Mouse (Mus musculus) hindbrain, embryonic 11.5 days (tissue): ENCODE data around the gene Sucla2. TPM values are rescaled to one million over a fixed set of nuclear protein-coding genes. Genes with fewer than 3 reads are reported as not detected.

Source experiments
- ATAC-seq: fragments of 200-750 bp; cut with Nextera tagmentation; 2 replicates; pipeline ENCODE4 v1.8.0; 2017; ENCODE audit warnings: mild to moderate bottlenecking, moderate TSS enrichment, moderate library complexity; ENCODE audit not compliant: low FRiP score
- DNase-seq: peaks from one replicate; pipeline ENCODE4 v3.0.0-alpha.2; 2015; ENCODE audit warnings: low spot score
- H3K27ac ChIP-seq: fragments of 300-500 bp; sonication (generic); 2 replicates; pipeline ENCODE4 v1.5.1; 2014; ENCODE audit warnings: mild to moderate bottlenecking, low read depth, low read length
- H3K27me3 ChIP-seq: fragments of 300-500 bp; sonication (generic); 2 replicates; pipeline ENCODE4 v1.6.1; 2014; ENCODE audit warnings: mild to moderate bottlenecking, low read length, moderate library complexity, mixed read lengths; ENCODE audit not compliant: control insufficient read depth, insufficient read depth
- H3K36me3 ChIP-seq: fragments of 300-500 bp; sonication (generic); 2 replicates; pipeline ENCODE4 v1.6.1; 2014; ENCODE audit warnings: mild to moderate bottlenecking, low read length, moderate library complexity, mixed read lengths; ENCODE audit not compliant: control insufficient read depth, insufficient read depth
- H3K4me1 ChIP-seq: fragments of 300-500 bp; sonication (generic); replicated peaks from 2 replicates; pipeline ENCODE4 v1.6.1; 2014; ENCODE audit warnings: low read length, mixed read lengths; ENCODE audit not compliant: control insufficient read depth, insufficient read depth
- H3K4me2 ChIP-seq: fragments of 300-500 bp; sonication (generic); replicated peaks from 2 replicates; pipeline ENCODE4 v1.6.1; 2014; ENCODE audit warnings: mild to moderate bottlenecking, low read depth, low read length
- H3K4me3 ChIP-seq: fragments of 300-500 bp; sonication (generic); 2 replicates; pipeline ENCODE4 v1.5.1; 2014; ENCODE audit warnings: low read depth, low read length
- H3K9ac ChIP-seq: fragments of 300-500 bp; sonication (generic); 2 replicates; pipeline ENCODE4 v1.6.1; 2014; ENCODE audit warnings: low read depth, low read length
- H3K9me3 ChIP-seq: fragments of 300-500 bp; sonication (generic); 2 replicates; pipeline ENCODE4 v1.6.1; 2016; ENCODE audit warnings: low read length; ENCODE audit not compliant: control insufficient read depth
- WGBS: fragments of 180-500 bp; shearing (Covaris S2); extraction: QIAGEN DNeasy Blood & Tissue Kit; methylation state at CpG from one replicate; pipeline ENCODE4 v1.1.7; 2014; 5-methylcytosine and 5-hydroxymethylcytosine counted together
- polyA plus RNA-seq: library from polyadenylated mRNA; unstranded; fragments of >200 nt; fragmentation: Nextera tagmentation; extraction: Ambion mirVana; gene quantifications from 2 replicates; pipeline ENCODE4 v1.2.1, GENCODE M21; 2014

Sucla2 gene
- polyA plus RNA-seq: 120 and 125 TPM in 2 replicates

DNA sequence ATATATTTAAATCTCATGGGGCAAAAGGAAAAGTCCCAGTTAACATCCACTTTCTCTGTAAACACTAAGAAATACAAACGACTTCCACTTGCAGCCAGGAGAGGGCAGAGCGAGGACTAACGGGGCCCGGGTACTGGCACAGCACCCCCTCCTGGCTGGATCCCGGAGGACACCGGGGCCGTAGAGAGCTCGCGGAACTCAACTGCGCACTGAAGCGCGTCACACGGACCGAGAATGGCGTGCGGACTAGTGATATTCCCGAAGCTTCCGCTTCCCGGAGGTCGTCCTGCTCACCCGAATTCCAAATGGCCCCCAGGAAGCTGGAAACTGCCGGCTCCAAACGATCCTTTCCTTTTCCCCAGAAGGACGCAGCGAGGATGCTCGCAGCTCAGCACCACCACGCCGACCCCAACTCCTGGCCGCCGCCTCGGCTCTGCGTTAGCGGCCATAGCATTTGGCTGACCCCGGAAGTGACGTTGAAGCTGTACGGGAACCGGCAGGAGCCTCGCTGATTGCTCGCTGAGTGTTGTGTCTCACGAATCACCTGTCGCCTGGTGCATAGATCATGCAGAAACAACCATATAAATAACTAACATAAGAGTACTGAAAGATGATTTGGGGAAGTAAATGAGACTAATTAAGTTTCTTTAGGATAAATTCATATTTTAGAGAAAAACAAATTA, at the start of gene Sucla2:
Sucla2 (plus strand) TSS at position 554 of the 683 bp plus-strand sequence.
- peak; percentile 100 for ATAC-seq
- Histone ChIP-seq H3K27me3 (no peaks in the 10 kb centered on the region), H3K9ac (peak within 1 kb of the TSS; percentile 58), H3K4me2 (0 out of 2 replicates have a peak within 1 kb of the TSS, but pooled peaks have one; percentile 14), H3K4me1 (no peaks in the 10 kb centered on the region), H3K9me3 (no peaks in the 10 kb centered on the region), H3K27ac (peak within 1 kb of the TSS; percentile 87), H3K36me3 (no peaks in the 10 kb centered on the region), H3K4me3 (peak within 1 kb of the TSS; percentile 44)
- under 1% methylated on average over 37 of the region's 41 CpGs for WGBS
- peak; percentile 96 for DNase-seq

- Histone ChIP-seq H3K4me1 (no peaks in the 10 kb centered on the region), H3K4me2 (no peak overlapping the region), H3K27me3 (no peaks in the 10 kb centered on the region), H3K4me3 (no peak overlapping the region), H3K9ac (no peak overlapping the region), H3K9me3 (no peaks in the 10 kb centered on the region), H3K36me3 (no peaks in the 10 kb centered on the region), H3K27ac (no peak overlapping the region)
- WGBS: 83% methylated on average over 7 of the region's 7 CpGs
- DNase-seq (no peak), ATAC-seq (no peak)
Measured at GRCm38 (mm10) chr14:73475506-73475905, 49.6 kb upstream of the Sucla2 start.

DNA sequence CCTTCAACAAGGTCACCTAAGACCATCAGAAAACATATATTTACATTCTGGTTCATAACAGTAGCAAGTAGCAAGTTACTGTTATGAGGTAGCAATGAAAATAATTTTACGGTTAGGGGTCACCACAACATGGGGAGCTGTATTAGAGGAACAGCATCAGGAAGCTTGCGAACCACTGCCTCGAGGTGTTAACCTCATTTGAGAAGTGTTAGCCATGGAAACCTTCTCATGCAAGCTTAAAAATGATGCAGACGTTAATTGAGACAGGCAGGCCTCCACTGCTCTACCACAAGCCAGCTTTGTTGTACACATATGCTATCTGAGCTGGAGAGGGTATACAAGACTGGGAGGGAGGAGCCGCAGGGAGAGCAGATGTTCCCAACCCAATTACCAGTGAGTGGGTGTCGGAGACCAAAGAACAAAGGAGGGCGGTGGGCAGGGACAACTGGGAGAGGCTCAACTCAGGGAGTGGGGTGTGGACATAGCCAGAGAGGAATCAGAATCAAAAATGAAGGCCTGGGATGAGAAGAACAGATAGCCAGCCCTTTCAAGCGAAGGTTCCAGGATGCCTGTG, 48.7 kb upstream of the Sucla2 start:
- DNase-seq (peak; percentile 30), ATAC-seq (peak; percentile 71)
- Histone ChIP-seq H3K9ac (no peak overlapping the region), H3K27me3 (no peaks in the 10 kb centered on the region), H3K36me3 (no peaks in the 10 kb centered on the region), H3K4me1 (no peaks in the 10 kb centered on the region), H3K4me2 (no peak overlapping the region), H3K27ac (no peak overlapping the region), H3K4me3 (no peak overlapping the region), H3K9me3 (no peaks in the 10 kb centered on the region)
- WGBS: 74% methylated on average over 8 of the region's 8 CpGs

DNA sequence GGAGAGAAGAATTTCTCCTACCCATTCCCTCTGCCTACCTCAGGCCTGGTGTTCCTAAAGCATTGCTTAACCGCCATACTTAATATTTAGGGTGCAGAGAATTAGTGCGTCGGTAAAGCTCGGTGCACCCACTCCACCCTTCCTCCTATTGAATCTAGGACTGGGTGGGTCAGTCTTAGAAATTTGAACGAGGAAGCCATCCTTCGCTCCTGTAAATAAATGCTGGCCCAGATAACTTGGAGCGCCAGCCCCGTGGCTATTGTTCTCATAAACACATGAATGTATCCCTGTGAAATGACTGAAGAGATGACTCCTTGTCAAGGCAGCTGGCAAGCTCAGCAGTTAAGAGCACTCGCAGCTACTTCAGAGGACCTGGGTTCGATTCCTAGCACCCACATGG, 48.0 kb upstream of the Sucla2 start:
- ATAC-seq: no peak
- 94% methylated on average over 10 of the region's 10 CpGs for whole genome bisulfite sequencing

DNA sequence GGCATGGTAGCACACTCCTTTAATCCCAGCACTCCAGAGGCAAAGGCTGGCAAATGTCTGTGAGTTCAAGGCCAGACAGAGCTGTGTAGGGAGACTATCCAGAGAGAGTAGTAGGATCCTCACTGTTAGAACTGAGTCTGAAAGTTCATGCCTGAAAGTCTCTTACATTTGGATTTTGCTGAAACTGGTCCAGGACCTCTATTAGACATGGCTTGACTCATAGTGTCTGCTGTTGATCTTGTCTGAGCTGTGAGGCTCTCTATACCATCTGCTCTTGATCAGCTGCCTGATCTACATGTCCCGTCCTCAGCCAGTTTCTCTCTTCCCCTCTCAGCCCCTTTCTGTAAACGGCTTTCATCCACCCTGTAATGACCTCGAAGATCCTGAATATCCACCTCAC, 46.8 kb upstream of the Sucla2 start:
- Histone ChIP-seq H3K9me3 (no peaks in the 10 kb centered on the region), H3K27ac (no peak overlapping the region), H3K4me3 (no peak overlapping the region), H3K9ac (no peak overlapping the region), H3K4me1 (no peaks in the 10 kb centered on the region), H3K4me2 (no peak overlapping the region), H3K36me3 (no peaks in the 10 kb centered on the region), H3K27me3 (no peaks in the 10 kb centered on the region)
- 81% methylated on average over 3 of the region's 3 CpGs for WGBS
- DNase-seq (no peak), ATAC-seq (no peak)

More for the DNA sequence above, 48.0 kb upstream of the Sucla2 start:
- H3K4me1 ChIP-seq: no peaks in the 10 kb centered on the region
- no peaks in the 10 kb centered on the region for H3K27me3 ChIP-seq
- DNase-seq: no peak
- no peaks in the 10 kb centered on the region for H3K9me3 ChIP-seq
- H3K27ac ChIP-seq: no peak overlapping the region
- H3K4me2 ChIP-seq: no peak overlapping the region
- no peak overlapping the region for H3K4me3 ChIP-seq
- H3K36me3 ChIP-seq: no peaks in the 10 kb centered on the region
- H3K9ac ChIP-seq: no peak overlapping the region

GRCm38 (mm10) chr14:73479771-73480170, 45.3 kb upstream of the Sucla2 start:
- no peak overlapping the region for H3K9ac ChIP-seq
- no peaks in the 10 kb centered on the region for H3K4me1 ChIP-seq
- H3K27ac ChIP-seq: no peak overlapping the region
- ATAC-seq (no peak), DNase-seq (no peak)
- no peak overlapping the region for H3K4me3 ChIP-seq
- no peak overlapping the region for H3K4me2 ChIP-seq
- H3K9me3 ChIP-seq: no peaks in the 10 kb centered on the region
- no peaks in the 10 kb centered on the region for H3K27me3 ChIP-seq
- H3K36me3 ChIP-seq: no peaks in the 10 kb centered on the region
- 33% methylated on average over 1 of the region's 1 CpGs for WGBS

GRCm38 (mm10) chr14:73483516-73484229, 41.4 kb upstream of the Sucla2 start:
- H3K4me1 ChIP-seq: no peaks in the 10 kb centered on the region
- H3K36me3 ChIP-seq: no peaks in the 10 kb centered on the region
- H3K27me3 ChIP-seq: no peaks in the 10 kb centered on the region
- WGBS: 82% methylated on average over 5 of the region's 5 CpGs
- no peak overlapping the region for H3K4me2 ChIP-seq
- no peak for DNase-seq
- H3K27ac ChIP-seq: no peak overlapping the region
- H3K9me3 ChIP-seq: no peaks in the 10 kb centered on the region
- no peak for ATAC-seq
- no peak overlapping the region for H3K4me3 ChIP-seq
- H3K9ac ChIP-seq: no peak overlapping the region

- no peaks in the 10 kb centered on the region for H3K36me3 ChIP-seq
- H3K9ac ChIP-seq: no peak overlapping the region
- 62% methylated on average over 3 of the region's 3 CpGs for whole genome bisulfite sequencing
- H3K4me3 ChIP-seq: no peak overlapping the region
- DNase-seq: no peak
- ATAC-seq: no peak
- H3K4me2 ChIP-seq: no peak overlapping the region
- no peaks in the 10 kb centered on the region for H3K4me1 ChIP-seq
- H3K27ac ChIP-seq: no peak overlapping the region
- H3K27me3 ChIP-seq: no peaks in the 10 kb centered on the region
- H3K9me3 ChIP-seq: no peaks in the 10 kb centered on the region
Measured at GRCm38 (mm10) chr14:73484366-73485110, 40.6 kb upstream of the Sucla2 start.
